Mouse (Mus musculus) E14TG2a.4 (cell line): ENCODE results near the gene Engase.

ENCODE experiments used
- H3K27me3 ChIP-seq: 2 replicates; pipeline ENCODE4 v1.6.1; 2014; ENCODE audit warnings: low read length, control low read depth; ENCODE audit not compliant: insufficient read depth
- H3K36me3 ChIP-seq: 2 replicates; pipeline ENCODE4 v1.6.1; 2014; ENCODE audit warnings: low read length, control low read depth; ENCODE audit not compliant: insufficient read depth
- H3K4me1 ChIP-seq: replicated peaks from 2 replicates; pipeline ENCODE4 v1.6.1; 2014; ENCODE audit warnings: low read depth, low read length, control low read depth
- H3K4me3 ChIP-seq: replicated peaks from 2 replicates; pipeline ENCODE4 v1.5.1; 2014; ENCODE audit warnings: mild to moderate bottlenecking, low read length
- H3K9me3 ChIP-seq: 2 replicates; pipeline ENCODE4 v1.6.1; 2014; ENCODE audit warnings: low read length, control low read depth
- CTCF ChIP-seq: conservative IDR thresholded peaks from 2 replicates; pipeline ENCODE4 v1.5.1; 2014; ENCODE audit warnings: low read length
- NANOG ChIP-seq: IDR thresholded peaks from 2 replicates; pipeline ENCODE4 v1.6.1; 2014; ENCODE audit warnings: borderline replicate concordance, low read length, mixed read lengths
- POU5F1 ChIP-seq: IDR thresholded peaks from 2 replicates; pipeline ENCODE4 v1.6.1; 2014; ENCODE audit warnings: low read length, borderline replicate concordance

Engase gene

GRCm38 (mm10) chr11:118520932-118521331 is 44.3 kb downstream of the Engase start:
- Histone ChIP-seq H3K4me3 (no peak overlapping the region), H3K9me3 (no peaks in the 10 kb centered on the region), H3K36me3 (no peaks in the 10 kb centered on the region), H3K4me1 (peaks cover 12% of the 10 kb centered on the region), H3K27me3 (peaks cover 14% of the 10 kb centered on the region)
- TF ChIP-seq NANOG (no peak), POU5F1 (no peak), CTCF (no peak)

GRCm38 (mm10) chr11:118523496-118524145 is 47.0 kb downstream of the Engase start:
- peaks cover 27% of the 10 kb centered on the region for H3K27me3 ChIP-seq
- peaks cover 4% of the 10 kb centered on the region; the same call in 1 of the 2 replicates for H3K4me1 ChIP-seq
- no peaks in the 10 kb centered on the region for H3K36me3 ChIP-seq
- no peak overlapping the region for H3K4me3 ChIP-seq
- no peak for TF ChIP-seq CTCF
- TF ChIP-seq POU5F1, result no peak
- no peak for TF ChIP-seq NANOG
- no peaks in the 10 kb centered on the region for H3K9me3 ChIP-seq

GRCm38 (mm10) chr11:118525059-118525458 is 48.4 kb downstream of the Engase start:
- peaks cover 4% of the 10 kb centered on the region; the same call in 1 of the 2 replicates for H3K4me1 ChIP-seq
- no peak overlapping the region for H3K4me3 ChIP-seq
- TF ChIP-seq NANOG (no peak), CTCF (no peak), POU5F1 (no peak)
- H3K36me3 ChIP-seq, result no peaks in the 10 kb centered on the region
- no peaks in the 10 kb centered on the region for H3K9me3 ChIP-seq
- peaks cover 29% of the 10 kb centered on the region for H3K27me3 ChIP-seq

GRCm38 (mm10) chr11:118528761-118529160 is 52.1 kb downstream of the Engase start:
- no peaks in the 10 kb centered on the region for H3K36me3 ChIP-seq
- no peak for TF ChIP-seq NANOG
- no peaks in the 10 kb centered on the region for H3K9me3 ChIP-seq

GRCm38 (mm10) chr11:118530313-118530712 is 53.7 kb downstream of the Engase start:
- H3K4me1 ChIP-seq, result peaks cover 29% of the 10 kb centered on the region
- H3K36me3 ChIP-seq, result no peaks in the 10 kb centered on the region
- no peak overlapping the region; the same call in 1 of the 2 replicates for H3K4me3 ChIP-seq

More at GRCm38 (mm10) chr11:118528761-118529160, 52.1 kb downstream of the Engase start:
- H3K4me3 ChIP-seq, result no peak overlapping the region
- H3K4me1 ChIP-seq, result peaks cover 20% of the 10 kb centered on the region
- peaks cover 23% of the 10 kb centered on the region for H3K27me3 ChIP-seq

GRCm38 (mm10) chr11:118534382-118535092 is 57.9 kb downstream of the Engase start:
- TF ChIP-seq POU5F1 (no peak), NANOG (no peak), CTCF (peak; percentile 92)
- Histone ChIP-seq H3K36me3 (no peaks in the 10 kb centered on the region), H3K4me3 (no peak overlapping the region), H3K4me1 (peaks cover 51% of the 10 kb centered on the region), H3K27me3 (peaks cover 18% of the 10 kb centered on the region), H3K9me3 (no peaks in the 10 kb centered on the region)

More at GRCm38 (mm10) chr11:118530313-118530712, 53.7 kb downstream of the Engase start:
- Histone ChIP-seq H3K27me3 (peaks cover 26% of the 10 kb centered on the region), H3K9me3 (no peaks in the 10 kb centered on the region)
- TF ChIP-seq POU5F1, result no peak

GRCm38 (mm10) chr11:118538008-118538407 is 61.4 kb downstream of the Engase start:
- no peak overlapping the region for H3K4me3 ChIP-seq
- no peaks in the 10 kb centered on the region for H3K36me3 ChIP-seq
- H3K9me3 ChIP-seq, result no peaks in the 10 kb centered on the region
- H3K4me1 ChIP-seq, result peaks cover 75% of the 10 kb centered on the region
- H3K27me3 ChIP-seq, result peaks cover 19% of the 10 kb centered on the region
- TF ChIP-seq NANOG (no peak), POU5F1 (no peak), CTCF (no peak)
